Mouse (Mus musculus): Measurements from ENCODE around the gene Rnpep. TPM values are rescaled to one million over a fixed set of nuclear protein-coding genes. Genes with fewer than 3 reads are reported as not detected.

Rnpep gene
- polyA plus RNA-seq, 1 experiment from 2014 or later = 96.0 TPM

DNA sequence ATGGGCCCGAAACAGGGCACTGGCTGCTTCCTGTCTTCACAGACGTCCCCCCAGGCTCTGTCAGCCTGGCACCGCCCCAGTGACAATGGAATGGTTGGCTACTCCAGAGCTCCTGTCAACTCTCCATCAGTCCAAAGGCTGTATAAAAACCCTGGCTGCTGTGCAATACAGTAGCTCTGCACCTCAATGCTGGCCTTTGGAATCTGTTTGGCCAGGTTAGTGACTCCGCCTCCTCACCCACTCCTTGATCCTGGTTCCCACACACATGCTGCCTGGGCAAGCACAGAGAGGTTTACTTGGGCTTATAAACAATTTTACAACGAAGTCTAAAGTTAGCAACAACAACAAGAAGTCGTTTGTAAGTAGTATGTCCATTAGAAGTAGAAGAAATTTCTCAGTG, 27.5 kb upstream of the Rnpep start:
- H3K9ac ChIP-seq (ENCODE audit: low read length) = no peak overlapping the region
- H3K4me3 ChIP-seq (ENCODE audit: low read depth, low read length) = no peak overlapping the region
- no peak overlapping the region for H3K4me2 ChIP-seq (ENCODE audit: low read depth, low read length, severe bottlenecking)
- no peaks in the 10 kb centered on the region for H3K9me3 ChIP-seq (ENCODE audit: control insufficient read depth, low read length)
- no peak overlapping the region for H3K27ac ChIP-seq (ENCODE audit: low read depth, low read length)
- ATAC-seq (replicated peaks; ENCODE audit: low FRiP score) (no peak), DNase-seq (ENCODE audit: low spot score) (no peak)
- no peaks in the 10 kb centered on the region for H3K27me3 ChIP-seq (ENCODE audit: control insufficient read depth, insufficient read depth, low read length)
- peaks cover 5% of the 10 kb centered on the region; the same call in 1 of the 2 replicates for H3K4me1 ChIP-seq (replicated peaks; ENCODE audit: control insufficient read depth, insufficient read depth, low read length)
- 80% methylated on average over 6 of the region's 6 CpGs for WGBS
- peaks cover 3% of the 10 kb centered on the region; the same call in 1 of the 2 replicates for H3K36me3 ChIP-seq (ENCODE audit: control insufficient read depth, insufficient read depth, low read length)

DNA sequence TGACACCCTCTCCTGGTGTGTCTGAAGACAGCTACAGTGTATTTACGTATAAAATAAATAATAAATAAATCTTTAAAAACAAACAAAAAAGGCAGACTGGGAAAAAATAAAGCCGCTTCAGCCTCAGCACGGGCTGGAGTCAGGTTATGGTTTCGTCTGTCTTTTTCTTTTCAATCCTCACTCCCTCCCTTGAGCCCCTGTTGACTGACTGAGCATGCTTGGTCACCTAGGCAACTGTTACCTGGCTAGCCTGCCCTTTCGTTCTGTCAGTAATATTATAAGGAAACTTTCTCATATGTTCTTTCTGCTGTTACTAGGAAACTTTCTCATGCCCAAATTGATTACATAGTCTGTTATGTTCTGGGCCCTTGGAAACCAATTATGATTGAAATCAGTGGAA, 7.0 kb upstream of the Rnpep start:
- DNase-seq (ENCODE audit: low spot score) = no peak
- no peak overlapping the region for H3K27ac ChIP-seq (ENCODE audit: low read depth, low read length)
- no peaks in the 10 kb centered on the region for H3K9me3 ChIP-seq (ENCODE audit: control insufficient read depth, low read length)
- WGBS = 86% methylated on average over 5 of the region's 5 CpGs
- no peaks in the 10 kb centered on the region for H3K4me1 ChIP-seq (replicated peaks; ENCODE audit: control insufficient read depth, insufficient read depth, low read length)
- no peak overlapping the region for H3K9ac ChIP-seq (ENCODE audit: low read length)
- ATAC-seq (replicated peaks; ENCODE audit: low FRiP score) = no peak
- no peak overlapping the region for H3K4me3 ChIP-seq (ENCODE audit: low read depth, low read length)
- H3K27me3 ChIP-seq (ENCODE audit: control insufficient read depth, insufficient read depth, low read length) = no peaks in the 10 kb centered on the region
- no peaks in the 10 kb centered on the region for H3K36me3 ChIP-seq (ENCODE audit: control insufficient read depth, insufficient read depth, low read length)
- no peak overlapping the region for H3K4me2 ChIP-seq (ENCODE audit: low read depth, low read length, severe bottlenecking)

DNA sequence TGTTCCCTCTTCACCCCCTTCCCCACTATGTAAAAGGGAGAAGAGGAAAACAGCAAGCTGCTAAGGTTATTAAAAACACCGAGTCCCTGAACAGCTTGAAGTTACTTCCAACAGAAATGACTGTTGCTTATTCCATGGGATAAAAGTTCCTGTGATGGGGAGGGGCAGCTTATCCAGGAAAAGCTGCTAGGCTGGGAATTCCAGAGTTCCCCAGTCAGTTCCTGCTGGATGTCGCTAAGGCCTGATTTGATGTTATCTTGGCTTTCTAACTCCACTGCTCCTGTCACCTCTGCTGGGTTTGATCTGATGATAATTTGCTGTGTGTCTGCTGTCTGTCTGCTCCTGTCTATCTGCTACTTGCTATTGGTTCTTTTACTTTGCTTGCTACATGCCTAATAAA, 2.4 kb upstream of the Rnpep start:
- Histone ChIP-seq H3K27me3 (ENCODE audit: control insufficient read depth, insufficient read depth, low read length) (no peaks in the 10 kb centered on the region), H3K4me2 (ENCODE audit: low read depth, low read length, severe bottlenecking) (no peak overlapping the region), H3K27ac (ENCODE audit: low read depth, low read length) (no peak overlapping the region), H3K36me3 (ENCODE audit: control insufficient read depth, insufficient read depth, low read length) (no peaks in the 10 kb centered on the region), H3K9ac (ENCODE audit: low read length) (no peak overlapping the region), H3K4me3 (ENCODE audit: low read depth, low read length) (no peak overlapping the region), H3K9me3 (ENCODE audit: control insufficient read depth, low read length) (no peaks in the 10 kb centered on the region), H3K4me1 (replicated peaks; ENCODE audit: control insufficient read depth, insufficient read depth, low read length) (no peaks in the 10 kb centered on the region; the same call in 1 of the 2 replicates)
- DNase-seq (ENCODE audit: low spot score) (no peak), ATAC-seq (replicated peaks; ENCODE audit: low FRiP score) (no peak)
- 88% methylated on average over 2 of the region's 2 CpGs for WGBS

DNA sequence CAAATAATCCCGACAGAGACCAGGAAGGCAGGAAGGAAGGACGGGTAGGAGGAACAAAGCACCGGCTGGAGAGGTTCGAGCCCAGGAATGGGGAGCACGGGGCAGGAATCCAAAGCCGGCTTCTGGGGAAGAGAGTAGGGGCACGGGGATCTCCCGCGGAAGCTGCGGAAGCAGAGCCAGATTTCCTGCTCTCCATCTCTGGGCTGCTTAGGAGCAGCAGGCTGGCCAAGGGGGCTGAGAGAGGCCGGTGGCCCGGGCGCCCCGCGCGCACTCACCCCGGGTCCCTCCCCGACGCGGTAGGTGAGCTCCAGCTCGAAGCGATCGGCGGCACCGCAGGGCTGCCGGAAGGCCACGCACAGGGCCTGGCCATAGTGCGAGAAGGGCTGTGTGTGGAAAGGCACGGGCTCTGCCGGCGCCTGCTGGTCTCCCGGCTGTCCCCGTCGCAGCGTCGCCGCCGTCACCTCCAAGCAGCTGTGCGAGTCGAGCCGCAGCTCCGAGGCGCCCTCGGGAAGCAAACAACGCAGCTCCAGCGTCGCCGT, 528 bp downstream of the Rnpep start:
- no peak for DNase-seq (ENCODE audit: low spot score)
- Histone ChIP-seq H3K4me1 (replicated peaks; ENCODE audit: control insufficient read depth, insufficient read depth, low read length) (no peaks in the 10 kb centered on the region; the same call in 1 of the 2 replicates), H3K27ac (ENCODE audit: low read depth, low read length) (peak overlapping the region; percentile 81), H3K9me3 (ENCODE audit: control insufficient read depth, low read length) (no peaks in the 10 kb centered on the region), H3K27me3 (ENCODE audit: control insufficient read depth, insufficient read depth, low read length) (no peaks in the 10 kb centered on the region), H3K36me3 (ENCODE audit: control insufficient read depth, insufficient read depth, low read length) (no peaks in the 10 kb centered on the region), H3K4me3 (ENCODE audit: low read depth, low read length) (peak overlapping the region; percentile 82), H3K4me2 (ENCODE audit: low read depth, low read length, severe bottlenecking) (peak overlapping the region; percentile 85), H3K9ac (ENCODE audit: low read length) (peak overlapping the region; percentile 95)
- WGBS = under 1% methylated on average over 48 of the region's 48 CpGs
- ATAC-seq (replicated peaks; ENCODE audit: low FRiP score) = peak; percentile 80

DNA sequence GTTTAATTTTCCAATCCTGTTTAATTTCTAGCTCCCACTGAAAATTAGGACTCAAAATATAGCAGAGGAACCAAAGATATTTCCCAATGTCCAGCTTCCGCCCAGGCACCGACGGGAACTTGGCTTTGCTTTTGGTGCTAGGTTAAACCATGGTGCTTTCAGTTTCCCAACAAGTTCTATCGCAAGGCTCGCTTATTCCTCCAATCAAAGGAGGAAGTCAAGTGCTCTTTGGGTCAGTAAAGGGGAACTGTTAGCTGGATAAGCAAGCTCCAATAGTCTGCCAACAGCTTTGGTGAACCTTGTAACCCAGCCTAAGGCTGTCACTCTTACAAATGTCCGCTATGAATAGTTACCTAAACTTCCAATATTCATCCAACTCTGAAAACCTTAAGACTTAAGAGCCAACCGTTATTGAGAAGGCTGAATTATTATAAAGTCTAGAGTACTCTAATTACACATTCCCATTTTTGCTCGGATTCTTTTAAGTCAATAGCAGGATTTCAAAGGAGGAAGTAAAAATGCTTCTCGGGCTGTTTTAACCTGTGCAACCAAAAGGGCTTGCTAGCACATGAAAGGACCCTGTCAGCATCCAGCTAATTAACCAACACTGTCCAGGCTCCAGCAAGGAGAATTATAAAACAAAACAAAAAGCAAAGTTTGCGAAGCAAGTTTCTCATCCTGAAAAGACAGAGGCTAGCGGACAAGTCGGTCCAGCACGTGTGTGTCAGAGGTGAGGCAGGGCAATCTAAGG, 1.2 kb downstream of the Rnpep start:
- H3K9me3 ChIP-seq (ENCODE audit: control insufficient read depth, low read length) = no peaks in the 10 kb centered on the region
- peak overlapping the region; percentile 85 for H3K4me2 ChIP-seq (ENCODE audit: low read depth, low read length, severe bottlenecking)
- no peak for ATAC-seq (replicated peaks; ENCODE audit: low FRiP score)
- no peak overlapping the region for H3K27ac ChIP-seq (ENCODE audit: low read depth, low read length)
- H3K4me1 ChIP-seq (replicated peaks; ENCODE audit: control insufficient read depth, insufficient read depth, low read length) = no peaks in the 10 kb centered on the region; the same call in 1 of the 2 replicates
- 39% methylated on average over 13 of the region's 13 CpGs for WGBS
- peak overlapping the region; percentile 82 for H3K4me3 ChIP-seq (ENCODE audit: low read depth, low read length)
- H3K27me3 ChIP-seq (ENCODE audit: control insufficient read depth, insufficient read depth, low read length) = no peaks in the 10 kb centered on the region
- H3K9ac ChIP-seq (ENCODE audit: low read length) = peak overlapping the region; percentile 95
- H3K36me3 ChIP-seq (ENCODE audit: control insufficient read depth, insufficient read depth, low read length) = no peaks in the 10 kb centered on the region
- DNase-seq (ENCODE audit: low spot score) = no peak

DNA sequence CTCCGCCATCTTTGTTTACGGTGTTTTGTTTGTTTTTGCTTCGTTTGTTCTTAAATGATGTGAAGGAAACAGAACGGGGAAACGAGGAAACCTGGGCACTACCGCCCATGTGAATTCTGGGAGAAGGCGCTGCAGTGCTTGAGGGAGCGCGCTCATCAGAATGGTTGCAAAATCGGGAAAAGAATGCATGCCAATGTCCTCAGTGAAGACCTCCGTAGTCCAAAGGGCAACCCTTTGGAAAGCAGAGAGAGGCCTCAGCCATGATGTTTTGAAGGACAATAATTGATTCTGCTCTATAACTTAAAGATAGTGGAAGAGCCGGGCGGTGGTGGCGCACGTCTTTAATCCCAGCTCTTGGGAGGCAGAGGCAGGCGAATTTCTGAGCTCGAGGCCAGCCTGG, 2.0 kb downstream of the Rnpep start:
- H3K4me3 ChIP-seq (ENCODE audit: low read depth, low read length) = no peak overlapping the region
- H3K4me1 ChIP-seq (replicated peaks; ENCODE audit: control insufficient read depth, insufficient read depth, low read length) = no peaks in the 10 kb centered on the region; the same call in 1 of the 2 replicates
- H3K36me3 ChIP-seq (ENCODE audit: control insufficient read depth, insufficient read depth, low read length) = no peaks in the 10 kb centered on the region; the same call in 1 of the 2 replicates
- DNase-seq (ENCODE audit: low spot score) (no peak), ATAC-seq (replicated peaks; ENCODE audit: low FRiP score) (no peak)
- H3K9me3 ChIP-seq (ENCODE audit: control insufficient read depth, low read length) = no peaks in the 10 kb centered on the region
- no peaks in the 10 kb centered on the region for H3K27me3 ChIP-seq (ENCODE audit: control insufficient read depth, insufficient read depth, low read length)
- H3K4me2 ChIP-seq (ENCODE audit: low read depth, low read length, severe bottlenecking) = no peak overlapping the region
- H3K9ac ChIP-seq (ENCODE audit: low read length) = no peak overlapping the region
- H3K27ac ChIP-seq (ENCODE audit: low read depth, low read length) = no peak overlapping the region
- WGBS = 96% methylated on average over 17 of the region's 17 CpGs

DNA sequence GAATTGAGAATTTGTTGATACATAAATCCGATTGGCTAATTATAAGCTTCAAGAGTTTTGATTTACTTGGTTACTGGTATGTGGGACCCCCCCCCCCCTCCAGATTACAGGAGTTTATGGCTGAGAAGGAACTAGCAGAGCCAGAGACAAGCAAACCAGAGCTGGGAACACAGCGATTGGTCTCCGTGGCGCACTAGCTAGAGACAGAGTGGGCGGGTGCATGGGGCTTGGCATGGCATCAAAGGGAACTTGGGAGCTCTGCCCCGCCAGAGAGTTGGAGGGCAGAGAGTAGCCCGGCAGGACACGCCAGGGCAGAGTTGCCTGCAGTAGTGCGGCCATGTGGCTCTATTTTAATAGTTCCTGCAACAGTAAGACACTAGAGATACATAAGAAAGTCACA, 3.2 kb downstream of the Rnpep start:
- H3K36me3 ChIP-seq (ENCODE audit: control insufficient read depth, insufficient read depth, low read length) = peaks cover 3% of the 10 kb centered on the region; the same call in 1 of the 2 replicates

DNA sequence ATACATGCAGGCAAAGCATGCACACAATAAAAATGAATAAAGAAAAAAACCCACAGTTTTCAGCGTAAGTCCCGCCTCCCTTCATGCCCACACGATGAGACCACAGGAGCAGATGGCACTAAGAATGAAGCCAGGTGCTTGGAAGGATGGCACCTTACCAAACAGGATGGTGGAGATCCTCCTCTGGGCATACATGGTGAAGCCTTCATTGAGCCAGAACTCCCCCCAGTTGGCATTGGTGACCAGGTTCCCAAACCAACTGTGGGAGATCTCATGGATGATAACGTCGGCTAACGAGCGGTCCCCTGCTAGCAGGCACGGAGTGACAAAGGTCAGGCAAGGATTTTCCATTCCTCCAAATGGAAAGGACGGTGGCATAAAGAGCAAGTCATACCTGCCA, 12.5 kb downstream of the Rnpep start:
- H3K27me3 ChIP-seq (ENCODE audit: control insufficient read depth, insufficient read depth, low read length) = no peaks in the 10 kb centered on the region
- peaks cover 3% of the 10 kb centered on the region; the same call in 1 of the 2 replicates for H3K36me3 ChIP-seq (ENCODE audit: control insufficient read depth, insufficient read depth, low read length)
- no peak overlapping the region for H3K4me3 ChIP-seq (ENCODE audit: low read depth, low read length)
- H3K4me1 ChIP-seq (replicated peaks; ENCODE audit: control insufficient read depth, insufficient read depth, low read length) = no peaks in the 10 kb centered on the region
- no peak overlapping the region for H3K9ac ChIP-seq (ENCODE audit: low read length)
- 82% methylated on average over 9 of the region's 9 CpGs for WGBS
- DNase-seq (ENCODE audit: low spot score) (no peak), ATAC-seq (replicated peaks; ENCODE audit: low FRiP score) (no peak)
- no peak overlapping the region for H3K27ac ChIP-seq (ENCODE audit: low read depth, low read length)
- H3K9me3 ChIP-seq (ENCODE audit: control insufficient read depth, low read length) = no peaks in the 10 kb centered on the region
- H3K4me2 ChIP-seq (ENCODE audit: low read depth, low read length, severe bottlenecking) = no peak overlapping the region

More for the DNA sequence above, 3.2 kb downstream of the Rnpep start:
- H3K27ac ChIP-seq (ENCODE audit: low read depth, low read length) = no peak overlapping the region
- H3K4me3 ChIP-seq (ENCODE audit: low read depth, low read length) = no peak overlapping the region
- H3K27me3 ChIP-seq (ENCODE audit: control insufficient read depth, insufficient read depth, low read length) = no peaks in the 10 kb centered on the region
- no peak overlapping the region for H3K4me2 ChIP-seq (ENCODE audit: low read depth, low read length, severe bottlenecking)
- no peaks in the 10 kb centered on the region for H3K9me3 ChIP-seq (ENCODE audit: control insufficient read depth, low read length)
- WGBS = 92% methylated on average over 9 of the region's 9 CpGs
- no peak overlapping the region for H3K9ac ChIP-seq (ENCODE audit: low read length)
- DNase-seq (ENCODE audit: low spot score) (no peak), ATAC-seq (replicated peaks; ENCODE audit: low FRiP score) (no peak)
- H3K4me1 ChIP-seq (replicated peaks; ENCODE audit: control insufficient read depth, insufficient read depth, low read length) = no peaks in the 10 kb centered on the region; the same call in 1 of the 2 replicates
